Mouse (Mus musculus) thymus, adult 2 months (tissue): ENCODE measurements around the gene Ift140.

Source experiments
- CTCF ChIP-seq: fragments of 200-500 bp; IDR thresholded peaks from 2 replicates; pipeline ENCODE4 v1.5.1; 2012; ENCODE audit warnings: mild to moderate bottlenecking, control low read depth, low read length, moderate library complexity, borderline replicate concordance; ENCODE audit not compliant: control insufficient read depth, poor library complexity, insufficient read depth; ENCODE audit errors: extremely low read depth
- POLR2A ChIP-seq: fragments of 200-500 bp; IDR thresholded peaks from 2 replicates; pipeline ENCODE4 v1.6.1; 2012; ENCODE audit warnings: mild to moderate bottlenecking, low read length, control low read depth, moderate library complexity; ENCODE audit not compliant: control insufficient read depth, poor library complexity, insufficient read depth; ENCODE audit errors: extremely low read depth

DNA sequence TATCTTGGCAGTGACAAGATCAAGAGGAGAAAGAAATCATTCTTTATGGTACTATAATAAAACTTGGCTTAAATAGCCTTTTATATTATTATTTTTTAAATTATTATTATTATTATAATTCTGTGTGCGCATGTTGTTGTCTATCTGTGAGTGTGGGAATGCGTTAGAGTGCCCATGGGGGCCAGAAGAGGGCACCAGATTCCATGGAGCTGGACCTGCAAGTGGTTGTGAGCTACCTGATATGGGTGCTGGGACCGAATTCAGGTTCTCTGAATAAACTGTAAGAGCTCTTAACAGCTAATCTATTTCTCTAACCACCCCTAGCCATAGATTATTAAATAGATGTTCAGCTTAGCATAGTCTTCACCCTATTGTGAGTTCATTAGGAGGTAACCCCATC is 10.8 kb upstream of the Ift140 start:
- TF ChIP-seq POLR2A (no peak), CTCF (no peak)
